Mouse (Mus musculus) small intestine, adult 2 months (tissue): Measurements from ENCODE around the gene Plekhs1. TPM values are rescaled to one million over a fixed set of nuclear protein-coding genes. Genes with fewer than 3 reads are reported as not detected.
A peak's percentile ranks its signal among the peaks of the same experiment; 100 is the strongest.
"Not testable (repeated sequence)": the region's sequence is repeated elsewhere in the genome, so short reads cannot be mapped to it uniquely, and the experiment has no call there.

Source experiments
- H3K27ac ChIP-seq: fragments of 200-500 bp; 2 replicates; pipeline ENCODE4 v1.5.1; 2012; ENCODE audit warnings: low read depth, low read length, control low read depth, inconsistent platforms; ENCODE audit not compliant: insufficient read depth
- H3K27me3 ChIP-seq: fragments of 200-500 bp; 2 replicates; pipeline ENCODE4 v1.6.1; 2012; ENCODE audit warnings: mild to moderate bottlenecking, moderate library complexity, low read length, inconsistent platforms; ENCODE audit not compliant: control insufficient read depth, insufficient read depth
- H3K36me3 ChIP-seq: fragments of 200-500 bp; 2 replicates; pipeline ENCODE4 v1.6.1; 2012; ENCODE audit warnings: mild to moderate bottlenecking, low read length, control low read depth, inconsistent platforms; ENCODE audit not compliant: control insufficient read depth, insufficient read depth
- H3K4me1 ChIP-seq: fragments of 200-500 bp; 2 replicates; pipeline ENCODE4 v1.6.1; 2012; ENCODE audit warnings: low read length, inconsistent platforms, mixed read lengths; ENCODE audit not compliant: control insufficient read depth, insufficient read depth, insufficient read length
- H3K4me3 ChIP-seq: fragments of 200-500 bp; 2 replicates; pipeline ENCODE4 v1.5.1; 2012; ENCODE audit warnings: low read depth, mild to moderate bottlenecking, control low read depth, inconsistent platforms, low read length, moderate library complexity
- CTCF ChIP-seq: fragments of 200-500 bp; IDR thresholded peaks from 2 replicates; pipeline ENCODE4 v1.5.1; 2012; ENCODE audit warnings: low read depth, mild to moderate bottlenecking, control low read depth, inconsistent platforms, low read length, moderate library complexity, mixed read lengths; ENCODE audit not compliant: insufficient replicate concordance, insufficient read length; ENCODE audit errors: extremely low read depth
- POLR2A ChIP-seq: fragments of 200-500 bp; IDR thresholded peaks from 2 replicates; pipeline ENCODE4 v1.6.1; 2012; ENCODE audit warnings: low read depth, mild to moderate bottlenecking, control low read depth, inconsistent platforms, low read length, moderate library complexity
- WGBS: fragments of 180-500 bp; shearing (Covaris S2); methylation state at CpG from one replicate; pipeline ENCODE4 v1.1.7; 2018; 5-methylcytosine and 5-hydroxymethylcytosine counted together
- polyA plus RNA-seq: library from polyadenylated mRNA; depleted of rRNA; stranded (reverse); fragments of >200 nt; gene quantifications from 2 replicates; pipeline ENCODE4 v1.2.3, GENCODE M21; 2012

Plekhs1 gene
- polyA plus RNA-seq, 1 experiment: 0.37 TPM

DNA sequence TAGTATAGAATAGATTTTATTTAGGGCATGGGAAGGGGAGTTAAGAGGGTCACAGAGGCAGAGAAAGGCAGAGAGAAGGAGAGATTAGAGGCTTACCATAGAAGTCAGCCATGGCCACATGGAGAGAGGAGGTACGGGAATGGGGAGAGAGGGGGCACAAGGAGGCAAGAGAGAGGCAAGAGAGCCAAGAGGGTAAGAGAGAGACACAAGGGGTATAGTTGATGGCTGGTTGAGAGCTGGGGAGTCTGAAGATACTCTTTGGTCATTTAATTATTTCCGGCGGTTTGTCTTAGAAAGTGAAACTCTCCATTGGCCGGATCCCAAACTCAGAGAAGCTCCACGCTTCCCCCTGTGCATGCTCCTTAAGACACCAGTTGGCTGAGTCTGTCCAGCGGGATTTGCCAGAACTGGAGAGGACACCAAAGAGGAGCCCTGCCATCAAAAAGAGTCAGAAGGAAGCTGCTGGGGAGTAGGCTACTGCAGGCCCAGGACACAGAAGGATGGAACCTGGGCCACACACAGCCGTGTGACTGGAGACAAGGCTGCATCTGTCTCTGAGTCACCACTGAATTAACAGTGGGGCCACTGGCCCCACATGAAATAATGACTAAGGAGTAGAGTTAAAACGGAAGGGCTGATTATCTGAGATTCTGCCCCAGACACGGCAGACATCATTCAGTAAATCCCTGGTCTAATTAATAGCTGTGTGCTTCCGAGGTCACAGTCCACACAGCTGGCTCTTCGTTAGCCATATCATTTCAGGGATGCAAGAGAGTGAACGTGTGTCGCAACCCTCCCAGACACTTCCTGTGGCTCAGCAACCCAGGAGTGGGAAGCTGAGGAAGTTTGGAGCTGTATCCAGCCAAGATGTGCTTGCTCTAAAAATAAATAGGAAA, 24.2 kb downstream of the Plekhs1 start:
- Histone ChIP-seq H3K36me3 (no peaks in the 10 kb centered on the region), H3K27me3 (no peaks in the 10 kb centered on the region), H3K27ac (peak overlapping the region; percentile 39), H3K4me1 (peaks cover 12% of the 10 kb centered on the region), H3K4me3 (no peak overlapping the region)
- TF ChIP-seq CTCF (no peak), POLR2A (no peak)
- 21% methylated on average over 13 of the region's 13 CpGs for WGBS

DNA sequence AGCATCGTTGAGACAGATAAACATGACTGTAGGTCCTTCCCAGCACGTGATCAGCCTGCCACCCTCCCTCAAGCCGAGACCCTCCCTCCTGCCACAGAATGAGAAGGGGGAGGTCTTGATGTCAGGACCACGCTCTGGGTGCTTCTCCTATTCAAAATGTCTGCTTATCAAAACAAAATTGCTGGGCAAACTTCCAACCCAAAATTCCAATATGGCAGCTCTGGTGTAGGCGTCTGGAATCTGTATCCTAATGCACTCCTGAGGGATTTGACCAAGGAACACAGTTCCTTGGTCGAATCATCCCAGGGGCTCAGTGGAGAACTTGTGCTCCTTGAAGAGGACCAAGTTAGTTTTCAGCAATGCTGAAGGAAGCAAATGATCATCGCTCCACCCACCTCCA, 25.5 kb downstream of the Plekhs1 start:
- H3K27me3 ChIP-seq: no peaks in the 10 kb centered on the region
- peaks cover 12% of the 10 kb centered on the region for H3K4me1 ChIP-seq
- 93% methylated on average over 7 of the region's 7 CpGs for WGBS
- no peaks in the 10 kb centered on the region for H3K36me3 ChIP-seq
- no peak overlapping the region for H3K27ac ChIP-seq
- H3K4me3 ChIP-seq: no peak overlapping the region
- TF ChIP-seq POLR2A (no peak), CTCF (no peak)

DNA sequence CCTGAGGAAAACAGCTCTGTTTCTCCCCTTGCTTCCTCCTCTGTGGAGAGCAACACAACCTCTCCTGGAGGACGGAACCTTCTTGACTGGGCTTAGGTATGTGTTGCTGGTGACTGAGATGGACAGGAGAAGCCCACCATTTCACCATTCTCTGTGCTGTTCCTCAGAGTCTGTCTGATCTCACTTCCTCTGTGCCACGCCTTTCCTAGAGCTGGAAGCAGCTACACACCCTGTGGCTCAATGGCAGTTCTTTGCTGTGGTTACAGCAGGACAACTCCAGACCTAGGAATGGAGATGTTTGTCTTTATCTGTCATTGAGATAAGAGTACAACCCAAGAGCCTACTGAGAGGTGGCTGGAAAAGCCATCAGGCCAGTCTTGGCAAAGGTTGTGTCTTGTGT, 25.9 kb downstream of the Plekhs1 start:
- no peak for TF ChIP-seq CTCF
- no peak for TF ChIP-seq POLR2A
- Histone ChIP-seq H3K27me3 (no peaks in the 10 kb centered on the region), H3K36me3 (no peaks in the 10 kb centered on the region), H3K4me1 (peaks cover 12% of the 10 kb centered on the region), H3K4me3 (no peak overlapping the region), H3K27ac (no peak overlapping the region)
- WGBS: 92% methylated on average over 2 of the region's 2 CpGs

DNA sequence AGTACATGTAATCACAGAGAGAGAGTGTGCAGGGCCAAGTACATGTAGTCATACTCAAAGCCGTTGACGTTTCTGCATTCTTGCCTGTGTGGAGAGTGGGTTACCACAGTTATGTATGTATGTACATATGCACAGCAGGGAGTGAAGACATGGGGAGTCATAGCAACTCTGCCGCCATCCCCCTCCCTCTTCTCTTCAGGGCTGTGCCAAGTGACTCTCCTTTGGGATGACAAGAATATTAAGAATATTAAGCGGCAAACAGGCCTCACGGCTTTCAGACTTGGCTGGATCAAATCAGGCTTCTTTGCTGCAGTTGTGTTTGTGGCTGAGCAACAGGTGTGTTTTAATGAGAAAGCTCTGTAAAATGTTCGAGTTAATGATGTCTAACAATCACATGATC, 28.2 kb downstream of the Plekhs1 start:
- H3K27me3 ChIP-seq: no peaks in the 10 kb centered on the region
- peaks cover 12% of the 10 kb centered on the region for H3K4me1 ChIP-seq
- no peaks in the 10 kb centered on the region for H3K36me3 ChIP-seq
- no peak overlapping the region for H3K4me3 ChIP-seq
- TF ChIP-seq CTCF (no peak), POLR2A (no peak)
- no peak overlapping the region for H3K27ac ChIP-seq
- 81% methylated on average over 6 of the region's 6 CpGs for WGBS

DNA sequence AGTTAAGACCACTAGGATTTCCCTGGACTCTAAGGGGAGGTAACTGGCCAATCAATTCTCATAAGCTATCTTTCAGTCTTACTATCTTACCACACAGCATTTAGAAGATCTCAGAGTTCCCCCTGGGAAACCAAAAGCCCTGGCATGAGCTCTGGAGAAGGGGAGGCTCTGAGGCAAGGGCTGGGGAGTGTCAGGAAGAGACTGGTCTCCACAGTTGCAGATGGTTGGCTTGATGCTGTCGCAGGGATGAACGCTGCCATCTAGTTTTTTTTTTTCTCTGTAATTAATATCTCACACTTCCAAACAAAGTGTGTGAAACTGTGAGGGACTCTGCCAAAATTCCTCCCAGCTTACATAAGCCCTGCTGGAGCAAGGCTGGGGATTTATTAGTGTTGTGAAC, 32.7 kb downstream of the Plekhs1 start:
- WGBS: no CpG with 5 or more reads among the region's 2 CpGs
- not testable (repeated sequence) for H3K4me3 ChIP-seq

DNA sequence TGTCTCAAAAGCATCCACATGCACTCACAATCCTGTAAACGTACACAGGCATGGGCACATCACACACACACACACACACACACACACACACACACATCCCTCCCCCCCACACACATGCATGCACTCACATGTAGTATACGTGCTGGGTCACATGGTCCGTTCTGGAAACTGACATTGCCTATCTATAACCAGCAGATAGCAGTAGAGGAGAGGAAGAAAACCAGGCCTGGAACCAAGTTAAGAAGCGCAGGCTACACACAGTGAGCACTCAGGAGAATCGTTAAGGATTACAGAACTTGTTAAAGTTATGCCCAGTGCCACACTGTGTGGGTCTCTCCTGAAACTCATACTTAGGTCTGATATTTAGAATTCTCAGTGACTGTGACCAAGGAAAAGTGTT, 41.6 kb downstream of the Plekhs1 start:
- not testable (repeated sequence) for H3K36me3 ChIP-seq, H3K4me3 ChIP-seq
- WGBS: no CpG with 5 or more reads among the region's 5 CpGs

More for the DNA sequence above, 32.7 kb downstream of the Plekhs1 start:
- H3K27me3 ChIP-seq, H3K36me3 ChIP-seq, H3K27ac ChIP-seq, H3K4me1 ChIP-seq: not testable (repeated sequence)

DNA sequence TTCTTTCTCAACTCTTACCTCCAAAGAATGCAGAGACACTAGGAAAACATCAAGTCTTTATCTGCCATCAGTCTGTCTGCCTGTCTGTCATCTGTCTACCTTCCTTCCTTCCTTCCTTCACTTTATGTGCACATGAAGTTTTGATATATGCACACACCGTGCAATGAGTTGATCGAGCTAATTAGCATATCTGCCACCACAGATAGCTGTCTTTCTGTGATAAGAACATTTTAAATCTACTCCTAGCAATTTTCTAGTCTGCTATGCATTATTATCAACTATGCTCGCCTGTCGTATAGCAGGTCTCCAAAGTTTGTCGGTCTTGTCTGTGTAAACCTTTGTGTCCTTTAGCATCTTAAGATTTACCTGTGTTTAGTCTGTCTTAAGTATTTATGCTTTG, 42.1 kb downstream of the Plekhs1 start:
- not testable (repeated sequence) for H3K36me3 ChIP-seq, H3K27me3 ChIP-seq, H3K4me1 ChIP-seq, H3K27ac ChIP-seq, H3K4me3 ChIP-seq
- no CpG with 5 or more reads among the region's 5 CpGs for WGBS

More for the DNA sequence above, 41.6 kb downstream of the Plekhs1 start:
- H3K4me1 ChIP-seq, H3K27ac ChIP-seq, H3K27me3 ChIP-seq: not testable (repeated sequence)

DNA sequence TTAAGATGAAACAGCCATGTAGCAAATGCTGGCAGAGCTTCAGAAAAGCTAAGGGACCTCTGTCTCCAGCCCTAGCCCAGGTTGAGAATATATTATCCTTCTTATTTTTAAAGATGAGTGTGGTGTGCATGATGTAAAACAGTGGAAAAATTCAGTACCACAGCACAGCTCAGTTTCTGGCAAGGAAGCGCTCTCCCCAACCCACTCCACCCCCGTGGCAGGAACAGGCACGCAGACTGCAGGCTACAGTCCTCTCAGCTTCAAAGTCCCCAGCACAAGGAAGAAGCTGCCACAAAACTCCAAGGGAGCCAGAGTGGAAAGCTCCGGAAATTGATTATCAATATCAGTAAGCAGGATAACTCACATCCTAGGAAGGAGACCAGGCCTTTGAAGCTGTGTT, 49.8 kb downstream of the Plekhs1 start:
- not testable (repeated sequence) for H3K36me3 ChIP-seq, H3K27me3 ChIP-seq, H3K27ac ChIP-seq, H3K4me1 ChIP-seq, H3K4me3 ChIP-seq
- no CpG with 5 or more reads among the region's 4 CpGs for WGBS

DNA sequence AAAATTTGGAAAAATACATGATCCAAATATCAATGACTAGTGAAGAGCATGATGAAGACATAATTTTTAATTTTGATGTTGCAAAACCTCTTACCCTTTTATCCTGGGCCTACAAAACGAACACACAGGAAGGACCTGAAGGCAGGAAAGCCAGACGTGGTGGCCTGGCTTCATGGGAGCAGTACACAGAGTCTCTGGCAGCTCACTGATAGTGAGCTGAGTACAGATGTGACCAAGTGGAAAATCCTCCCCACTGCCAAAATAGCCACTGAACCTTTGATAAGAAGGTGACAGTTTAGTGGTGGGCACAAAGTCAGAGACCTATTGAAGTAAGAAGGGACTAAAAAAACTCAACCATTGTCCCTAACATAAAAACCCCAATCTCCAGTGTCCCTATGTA, 52.1 kb downstream of the Plekhs1 start:
- H3K27ac ChIP-seq, H3K36me3 ChIP-seq, H3K27me3 ChIP-seq, H3K4me1 ChIP-seq, H3K4me3 ChIP-seq: not testable (repeated sequence)
- no CpG with 5 or more reads among the region's 2 CpGs for WGBS

DNA sequence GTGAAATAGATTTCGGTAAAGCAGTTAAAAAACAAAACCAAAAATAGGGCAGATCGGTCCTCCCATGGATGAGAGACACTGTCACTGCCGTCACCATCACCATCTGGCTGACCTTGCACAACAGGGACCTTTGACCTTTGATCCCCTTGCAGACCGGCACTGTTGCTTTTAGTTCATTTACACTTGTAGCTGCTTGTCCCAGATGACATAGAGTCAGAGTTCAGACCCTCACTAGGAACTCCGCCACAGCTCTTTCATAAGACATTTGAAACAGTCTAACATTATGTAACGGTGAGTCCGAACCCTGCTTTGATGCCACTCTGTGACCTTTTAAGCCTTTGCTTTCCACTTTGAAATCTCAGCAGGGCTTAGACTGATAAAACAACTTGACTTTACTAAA, 58.0 kb downstream of the Plekhs1 start:
- H3K36me3 ChIP-seq, H3K27ac ChIP-seq, H3K4me3 ChIP-seq, H3K27me3 ChIP-seq, H3K4me1 ChIP-seq: not testable (repeated sequence)
- WGBS: no CpG with 5 or more reads among the region's 7 CpGs

DNA sequence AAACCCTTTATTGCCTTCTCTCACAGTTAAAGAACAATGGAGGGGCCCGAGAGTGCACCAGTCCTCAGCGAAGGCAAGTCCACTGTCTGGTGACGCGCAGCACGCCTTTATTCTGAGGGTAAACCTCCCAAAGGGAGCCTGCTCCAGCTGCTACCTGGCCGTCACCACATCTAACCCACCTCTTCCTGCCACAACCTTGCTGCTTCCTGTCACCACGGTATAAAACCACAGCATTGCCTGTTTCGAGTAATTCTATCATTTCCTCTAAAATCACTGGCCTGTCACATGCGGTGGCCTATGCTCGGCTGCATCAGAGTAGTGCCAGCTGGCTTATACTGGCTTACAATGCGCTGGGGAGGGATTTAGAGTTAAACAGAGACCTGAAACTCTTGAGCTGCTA, 69.1 kb downstream of the Plekhs1 start:
- WGBS: no CpG with 5 or more reads among the region's 11 CpGs
- H3K36me3 ChIP-seq, H3K4me1 ChIP-seq, H3K4me3 ChIP-seq, H3K27ac ChIP-seq, H3K27me3 ChIP-seq: not testable (repeated sequence)
